Mouse (Mus musculus) layer of hippocampus, postnatal 10 days (tissue): ENCODE results near the gene Blmh. TPM values are rescaled to one million over a fixed set of nuclear protein-coding genes. Genes with fewer than 3 reads are reported as not detected.

Experiments
- DNase-seq, 2 experiments: peaks; one replicate each; pipeline ENCODE4 v3.0.0; 2021; ENCODE audit warnings: low spot score in 2 of 2
- long read RNA-seq: library from polyadenylated mRNA; stranded (forward); transcript quantifications from one replicate; pipeline ENCODE4 v2.0.0, GENCODE M21; 2023
- total RNA-seq, 2 experiments: library from RNA; stranded (reverse); gene quantifications; 2 replicates each; pipeline ENCODE4 v1.2.3; 2021

Blmh gene
- total RNA-seq: 10 to 100 TPM; 85.0 to 91.7 TPM
- long read RNA-seq, transcript Blmh-201 (12 exons, 2,497 nt): major isoform, 55 of 70 reads
- long read RNA-seq, partial matches to known transcripts: 7 of 70 reads
- long read RNA-seq, other reads (novel, unspliced or antisense): 6 of 70 reads

DNA sequence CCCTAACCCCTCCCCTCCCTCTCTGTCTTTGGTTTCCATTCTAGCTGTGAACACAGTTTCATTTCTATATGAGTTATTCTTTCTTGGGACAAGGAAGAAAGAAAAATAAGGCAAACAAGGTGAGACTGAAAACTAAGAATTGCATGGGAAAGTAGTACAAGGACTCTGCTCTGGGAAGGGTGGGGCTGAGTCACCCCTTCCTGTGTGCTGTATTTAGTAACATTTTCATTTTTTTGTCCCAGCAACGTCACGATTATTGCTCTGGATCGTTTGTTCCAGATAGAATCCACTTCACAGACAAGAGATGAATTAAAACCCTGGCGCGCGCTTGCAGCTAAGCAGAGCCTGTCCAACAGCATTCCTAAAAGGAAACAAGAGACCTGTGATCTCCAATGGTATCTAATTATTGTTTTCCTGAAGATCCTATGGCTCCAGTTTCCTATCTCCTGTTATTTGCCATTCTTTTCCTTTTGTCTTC lies at the start of gene Blmh:
Blmh (plus strand) TSS at position 51 of the 478 bp plus-strand sequence.
- DNase-seq: no peak

DNA sequence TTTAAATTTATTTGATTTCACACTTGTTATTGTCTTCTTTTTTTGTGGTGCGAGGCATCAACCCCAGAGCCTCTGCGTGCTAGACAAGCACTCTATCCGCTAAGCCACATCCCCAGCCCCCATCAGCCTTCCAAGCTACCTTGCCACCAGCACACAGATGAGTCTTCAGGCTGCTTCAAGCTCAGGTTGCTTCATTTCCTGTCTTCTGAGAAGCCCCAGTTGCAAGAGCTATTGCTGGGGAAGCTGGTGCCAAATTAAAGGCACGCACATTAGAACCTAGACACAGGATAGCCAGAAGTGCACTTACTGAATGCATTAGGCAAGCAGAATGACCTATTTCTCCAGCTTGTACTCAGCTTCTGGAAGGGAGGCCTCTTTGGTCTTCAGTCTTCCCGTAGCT lies 44.8 kb upstream of the Blmh start:
- DNase-seq: no peak

GRCm38 (mm10) chr11:76884451-76884850 lies 40.2 kb upstream of the Blmh start:
- DNase-seq: no peak

- no peak for DNase-seq
These were observed 35.1 kb upstream of the Blmh start for GRCm38 (mm10) chr11:76889339-76890164.

- no peak for DNase-seq
These were observed 33.4 kb upstream of the Blmh start for GRCm38 (mm10) chr11:76891171-76891570.

- no peak for DNase-seq
These were observed 32.8 kb upstream of the Blmh start for GRCm38 (mm10) chr11:76891738-76892349.

DNA sequence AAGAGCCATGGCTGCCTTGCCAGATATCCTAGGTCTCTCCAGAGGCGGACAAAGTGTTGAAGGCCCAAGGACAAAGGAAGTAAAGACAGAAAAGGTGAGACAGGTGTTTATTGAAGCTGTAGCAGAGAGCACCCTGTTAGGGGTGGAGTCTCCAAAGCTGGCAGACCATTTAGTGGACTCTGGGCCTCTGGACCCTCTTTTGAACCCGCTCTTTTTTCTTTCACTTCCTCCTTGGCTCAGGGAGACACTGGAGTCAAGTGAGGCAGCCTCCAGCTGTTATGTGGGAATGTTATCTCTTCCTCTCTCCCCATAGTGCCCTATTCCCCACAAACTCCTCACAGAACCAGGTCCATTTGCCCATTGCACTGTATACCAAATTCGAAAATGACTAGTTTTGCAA lies 31.6 kb upstream of the Blmh start:
- no peak for DNase-seq

GRCm38 (mm10) chr11:76893570-76893969 lies 31.0 kb upstream of the Blmh start:
- DNase-seq: no peak

GRCm38 (mm10) chr11:76894240-76894639 lies 30.4 kb upstream of the Blmh start:
- DNase-seq: peak; percentile 51 to 52

DNA sequence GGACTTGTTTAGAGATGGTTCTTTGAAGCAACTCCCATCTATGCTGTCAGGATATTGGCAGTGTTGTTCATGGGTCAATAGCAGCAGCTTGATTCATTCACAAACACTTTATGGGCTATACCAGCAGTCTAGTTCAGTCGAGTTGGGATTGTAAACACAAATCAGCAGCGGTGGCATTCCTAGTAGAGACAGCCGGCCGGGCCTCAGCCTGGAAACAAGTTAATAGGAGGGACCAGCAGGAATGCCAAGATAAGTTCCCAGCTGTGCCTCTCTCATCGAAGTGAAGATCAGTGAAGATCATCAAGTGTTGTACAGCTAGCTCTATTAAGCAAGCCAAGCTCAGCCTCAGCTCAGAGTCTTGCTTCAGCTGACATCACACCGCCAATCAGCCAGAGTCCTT lies 28.2 kb upstream of the Blmh start:
- DNase-seq: no peak

- DNase-seq: no peak
These were observed 27.5 kb upstream of the Blmh start for GRCm38 (mm10) chr11:76897126-76897525.

DNA sequence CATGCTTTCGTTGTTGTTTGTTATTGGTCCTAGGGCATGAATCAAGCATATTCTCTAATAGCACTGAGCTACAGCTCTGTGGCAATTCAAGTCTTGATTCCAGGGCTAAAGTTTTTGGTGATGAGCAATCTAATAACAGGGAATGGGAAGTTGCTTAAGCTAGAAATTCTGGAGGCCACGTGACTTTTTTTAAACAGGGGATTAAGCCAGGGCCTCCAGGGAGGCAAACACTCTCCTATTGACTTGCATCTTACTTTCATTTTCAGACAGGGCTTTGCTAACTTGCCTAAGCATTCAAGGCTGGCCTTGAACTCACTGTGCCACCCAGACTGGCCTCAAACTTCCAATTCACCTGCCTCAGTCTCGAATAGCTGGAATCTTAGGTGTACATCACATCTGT lies 26.7 kb upstream of the Blmh start:
- DNase-seq: no peak

GRCm38 (mm10) chr11:76898751-76899150 lies 25.9 kb upstream of the Blmh start:
- no peak for DNase-seq

DNA sequence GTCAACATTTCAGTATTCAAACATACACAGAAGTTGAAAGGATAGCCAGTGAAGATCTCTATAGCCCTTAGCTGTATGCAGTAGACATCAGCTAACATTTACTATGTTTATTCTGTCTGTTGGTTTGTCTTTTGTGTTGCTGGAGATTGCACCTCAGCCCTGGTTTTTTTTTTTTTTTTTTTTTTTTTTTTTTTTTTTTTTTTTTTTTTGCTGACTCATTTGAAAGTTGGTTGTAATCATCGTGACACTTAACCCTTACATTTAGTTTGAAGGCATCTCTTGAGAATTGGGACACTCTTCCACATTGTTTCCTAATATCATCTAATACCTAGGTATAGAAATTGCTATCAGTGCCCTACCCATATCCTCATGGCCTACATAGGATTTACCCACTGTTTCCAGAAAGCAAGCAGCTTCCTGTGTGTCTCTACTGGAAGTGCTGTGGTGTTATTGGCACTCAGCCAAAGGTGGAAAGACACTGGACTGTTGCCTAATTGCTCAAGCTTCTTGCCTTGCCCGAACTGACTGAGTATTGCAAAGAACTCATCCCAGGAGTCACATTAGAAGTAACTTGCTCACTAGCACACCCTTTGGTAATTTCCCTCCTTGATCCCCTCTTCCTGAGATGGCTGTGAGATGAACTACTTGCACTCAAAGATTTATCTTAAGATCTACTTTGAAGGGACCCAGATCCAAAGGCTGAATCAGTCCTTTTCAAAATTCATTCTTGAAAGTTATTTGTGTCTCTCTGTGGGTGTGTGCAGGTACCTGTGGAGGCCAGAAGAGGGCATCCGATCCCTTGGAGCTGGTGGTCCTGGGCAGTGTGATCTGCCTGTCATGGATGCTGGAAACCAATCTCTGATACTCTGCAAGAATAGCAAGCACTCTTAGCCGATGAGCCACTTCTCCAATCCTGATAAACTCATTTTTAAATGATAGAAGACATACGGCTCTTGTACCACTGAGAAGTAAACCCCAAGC lies 24.6 kb upstream of the Blmh start:
- no peak for DNase-seq

DNA sequence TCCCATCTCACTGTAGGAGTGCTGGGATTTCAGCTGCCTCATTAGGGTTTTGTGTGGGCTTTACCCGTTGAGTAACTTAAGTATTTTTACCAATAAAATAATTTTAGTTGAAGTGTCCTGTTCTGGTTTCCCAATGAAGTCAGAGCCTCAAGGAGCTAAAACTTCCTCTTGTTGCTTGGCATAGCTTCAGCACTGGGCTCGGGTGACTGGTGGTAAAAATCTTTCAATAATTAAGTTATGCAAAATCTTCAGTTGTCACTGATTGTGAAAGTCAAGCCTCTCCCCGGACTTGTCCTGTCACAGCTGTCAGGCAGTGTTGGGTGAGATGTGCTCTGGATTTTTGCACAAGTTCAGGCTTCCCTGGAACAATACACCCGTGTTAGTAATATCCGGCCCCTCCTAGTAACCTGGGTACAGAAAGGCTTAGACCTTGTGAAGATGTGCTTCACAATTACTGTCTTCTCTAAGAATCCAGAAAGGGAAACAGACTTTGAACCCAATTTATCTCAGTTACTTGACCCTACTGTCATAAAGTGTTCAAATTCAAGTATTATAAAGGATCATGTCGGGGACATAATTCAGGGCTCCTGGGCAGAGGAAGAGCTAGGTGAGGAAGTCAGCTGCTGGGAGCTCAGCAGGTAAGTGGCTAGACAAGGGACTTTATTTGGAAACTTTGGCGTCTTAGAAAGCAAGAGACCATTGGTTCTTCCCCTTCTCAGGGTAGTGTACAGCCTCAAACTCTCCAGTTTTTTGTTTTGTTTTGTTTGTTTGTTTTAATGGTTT lies 22.8 kb upstream of the Blmh start, which contains the start of gene Tmigd1:
Tmigd1 (plus strand) TSS at position 581 of the 783 bp plus-strand sequence.
- no peak for DNase-seq

DNA sequence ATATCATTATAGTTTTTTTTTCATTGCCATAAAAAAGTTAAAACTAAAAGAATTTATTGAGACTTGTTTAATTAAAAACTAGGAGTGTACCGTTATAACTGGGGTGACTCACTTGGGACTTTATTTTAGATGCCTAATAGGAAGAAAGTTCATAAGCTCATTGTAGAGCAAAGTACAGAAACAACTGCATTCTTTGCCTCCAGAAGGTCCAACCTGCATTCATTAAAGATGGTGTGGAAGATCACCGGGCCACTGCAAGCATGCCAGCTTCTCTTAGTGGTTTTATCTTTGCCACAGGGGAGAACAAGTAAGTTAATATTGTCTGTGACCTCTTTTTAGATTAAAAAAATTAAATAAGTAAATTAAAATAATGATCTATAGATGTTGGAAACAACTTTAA lies 20.3 kb upstream of the Blmh start:
- DNase-seq: no peak

DNA sequence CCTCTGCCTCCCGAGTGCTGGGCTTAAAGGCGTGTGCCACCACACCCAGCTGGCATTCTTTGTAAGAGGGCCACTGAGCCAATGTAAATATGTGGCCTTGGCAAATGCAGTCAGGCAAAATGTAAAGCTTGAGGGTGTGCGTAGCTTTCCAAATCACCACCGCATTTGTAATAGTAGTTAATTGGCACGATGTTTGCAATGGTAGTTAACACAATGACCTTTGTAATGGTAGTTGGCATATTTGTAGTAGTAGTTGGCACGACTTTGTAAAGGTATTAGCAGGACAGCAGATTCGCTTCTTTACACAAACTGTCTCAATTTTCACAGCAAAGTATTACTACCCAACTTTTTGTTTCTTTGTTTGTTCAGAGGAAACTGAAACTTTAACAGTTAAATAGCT lies 16.0 kb upstream of the Blmh start:
- no peak for DNase-seq

- peak; percentile 34 to 41 for DNase-seq
These were observed 13.1 kb upstream of the Blmh start for GRCm38 (mm10) chr11:76911325-76912054.

GRCm38 (mm10) chr11:76912055-76912395 lies 12.6 kb upstream of the Blmh start:
- peak; percentile 35 to 41 for DNase-seq

GRCm38 (mm10) chr11:76914366-76914765 lies 10.2 kb upstream of the Blmh start:
- DNase-seq: no peak
